Mouse (Mus musculus) liver, embryonic 16.5 days (tissue): ENCODE results near the gene Wnt9a. TPM values are rescaled to one million over a fixed set of nuclear protein-coding genes. Genes with fewer than 3 reads are reported as not detected.

Source experiments
- ATAC-seq: fragments of 200-750 bp; cut with Nextera tagmentation; 2 replicates; pipeline ENCODE4 v1.8.0; 2017; ENCODE audit warnings: low read depth, mild to moderate bottlenecking, moderate number of reproducible peaks, moderate library complexity
- H3K27ac ChIP-seq: fragments of 300-500 bp; sonication (generic); 2 replicates; pipeline ENCODE4 v1.5.1; 2014; ENCODE audit warnings: mild to moderate bottlenecking, low read length
- H3K27me3 ChIP-seq: fragments of 300-500 bp; sonication (generic); 2 replicates; pipeline ENCODE4 v1.6.1; 2014; ENCODE audit warnings: low read depth, low read length, mixed read lengths; ENCODE audit not compliant: control insufficient read depth, insufficient read depth
- H3K36me3 ChIP-seq: fragments of 300-500 bp; sonication (generic); 2 replicates; pipeline ENCODE4 v1.6.1; 2014; ENCODE audit warnings: mild to moderate bottlenecking; ENCODE audit not compliant: control insufficient read depth, insufficient read depth
- H3K4me1 ChIP-seq: fragments of 300-500 bp; sonication (generic); 2 replicates; pipeline ENCODE4 v1.6.1; 2014; ENCODE audit warnings: low read depth, low read length, mixed read lengths; ENCODE audit not compliant: control insufficient read depth
- H3K4me2 ChIP-seq: fragments of 300-500 bp; sonication (generic); 2 replicates; pipeline ENCODE4 v1.6.1; 2014; ENCODE audit warnings: low read depth, low read length, mixed read lengths
- H3K4me3 ChIP-seq: fragments of 300-500 bp; sonication (generic); 2 replicates; pipeline ENCODE4 v1.5.1; 2014; ENCODE audit warnings: low read depth, mild to moderate bottlenecking, low read length
- H3K9ac ChIP-seq: fragments of 300-500 bp; sonication (generic); 2 replicates; pipeline ENCODE4 v1.6.1; 2014; ENCODE audit warnings: low read depth, low read length
- H3K9me3 ChIP-seq: fragments of 300-500 bp; sonication (generic); replicated peaks from 2 replicates; pipeline ENCODE4 v1.6.1; 2016; ENCODE audit warnings: low read length; ENCODE audit not compliant: control insufficient read depth
- WGBS: fragments of 180-500 bp; shearing (Covaris S2); extraction: QIAGEN DNeasy Blood & Tissue Kit; methylation state at CpG from one replicate; pipeline ENCODE4 v1.1.7; 2014; ENCODE audit not compliant: insufficient replicate concordance; 5-methylcytosine and 5-hydroxymethylcytosine counted together
- polyA plus RNA-seq: library from polyadenylated mRNA; unstranded; fragments of >200 nt; fragmentation: Nextera tagmentation; extraction: Ambion mirVana; gene quantifications from 2 replicates; pipeline ENCODE4 v1.2.1, GENCODE M21; 2015

The Wnt9a gene
- polyA plus RNA-seq, 1 experiment from 2014 or later: 0.32 TPM

DNA sequence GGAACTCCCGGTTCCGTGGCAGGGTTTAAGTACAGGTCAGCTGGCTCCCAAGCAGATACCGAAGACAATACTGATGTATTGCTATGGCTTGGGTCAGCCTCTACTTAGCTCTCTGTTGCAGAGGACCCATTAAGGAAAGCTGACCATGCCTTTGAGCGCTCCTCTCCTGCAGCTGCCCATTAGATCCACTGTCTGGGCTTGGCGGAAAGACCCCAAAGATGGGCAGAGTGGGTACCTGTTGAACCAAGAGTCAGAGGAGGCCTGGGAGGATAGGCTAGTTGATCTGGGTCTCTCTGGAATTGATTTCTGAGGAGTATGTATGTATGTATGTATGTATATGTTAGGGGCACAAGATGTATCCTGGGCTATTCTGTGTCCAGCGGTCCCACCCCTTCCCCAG, 1.9 kb downstream of the Wnt9a start:
- H3K9ac ChIP-seq: no peak overlapping the region
- H3K27ac ChIP-seq: no peak overlapping the region
- no peak for ATAC-seq
- H3K4me1 ChIP-seq: no peaks in the 10 kb centered on the region; the same call in none of the 2 replicates
- H3K4me3 ChIP-seq: no peak overlapping the region
- H3K27me3 ChIP-seq: peaks cover 65% of the 10 kb centered on the region
- no peak overlapping the region for H3K4me2 ChIP-seq
- H3K9me3 ChIP-seq: no peaks in the 10 kb centered on the region
- 37% methylated on average over 6 of the region's 6 CpGs for WGBS
- no peaks in the 10 kb centered on the region for H3K36me3 ChIP-seq

DNA sequence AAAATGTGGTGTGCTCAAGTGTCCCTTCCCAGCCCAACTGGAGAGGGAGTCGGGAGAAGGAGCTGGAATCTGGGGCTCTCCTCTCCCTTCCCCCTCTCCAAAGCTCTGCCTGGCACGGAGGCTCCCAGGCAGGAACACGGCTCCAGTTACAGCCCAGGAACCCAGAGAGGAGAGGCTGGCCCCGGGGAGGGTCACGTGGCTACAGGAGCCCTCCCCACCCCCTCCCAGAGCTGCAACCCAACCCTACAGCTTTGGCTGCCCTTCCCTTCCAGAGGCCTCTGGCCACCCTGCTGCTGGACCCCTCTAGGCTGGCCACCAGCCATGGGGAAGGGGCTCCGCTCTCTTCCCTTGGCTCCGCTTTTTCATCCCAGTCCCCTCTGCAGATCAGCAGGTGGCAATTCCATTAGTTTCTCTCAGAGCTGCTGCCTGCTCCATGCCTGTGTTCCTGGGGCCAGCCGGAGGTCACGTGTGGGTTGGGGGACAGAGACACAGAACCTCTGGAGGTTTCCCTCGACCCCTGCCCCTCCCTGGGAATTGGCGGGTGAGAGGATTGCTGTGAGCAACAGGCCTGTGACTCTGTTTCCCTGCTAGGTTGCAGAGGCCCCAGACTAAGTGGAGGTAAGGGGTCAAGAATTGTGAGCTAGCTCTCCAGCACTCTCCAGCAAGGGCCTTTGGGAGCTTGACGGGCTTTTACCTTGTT, 2.5 kb downstream of the Wnt9a start:
- H3K27me3 ChIP-seq: peaks cover 63% of the 10 kb centered on the region
- no peak for ATAC-seq
- H3K36me3 ChIP-seq: no peaks in the 10 kb centered on the region
- H3K4me2 ChIP-seq: no peak overlapping the region
- H3K4me3 ChIP-seq: no peak overlapping the region
- WGBS: 23% methylated on average over 12 of the region's 12 CpGs
- H3K4me1 ChIP-seq: no peaks in the 10 kb centered on the region; the same call in none of the 2 replicates
- no peaks in the 10 kb centered on the region for H3K9me3 ChIP-seq
- no peak overlapping the region for H3K27ac ChIP-seq
- H3K9ac ChIP-seq: no peak overlapping the region

DNA sequence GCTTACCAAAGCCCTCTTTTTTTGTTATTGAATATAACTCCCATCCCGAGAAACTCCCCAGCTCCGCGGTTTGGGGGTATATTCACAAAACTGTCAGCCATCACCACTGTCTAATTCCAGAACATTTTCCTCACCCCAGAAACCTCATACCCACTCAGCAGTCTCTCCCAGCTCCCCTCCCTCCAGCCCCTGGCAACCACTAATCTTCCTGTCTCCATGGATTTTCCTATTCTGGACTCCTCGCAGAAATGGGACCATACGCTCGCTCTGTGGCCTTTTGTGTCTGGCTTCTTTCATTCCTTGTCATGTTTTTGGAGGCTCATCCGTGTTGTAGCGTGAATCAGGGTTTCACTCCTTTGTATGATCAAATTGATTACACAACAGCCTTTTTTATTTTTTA, 3.2 kb downstream of the Wnt9a start:
- Histone ChIP-seq H3K27me3 (peaks cover 56% of the 10 kb centered on the region), H3K36me3 (no peaks in the 10 kb centered on the region), H3K4me2 (no peak overlapping the region), H3K9ac (no peak overlapping the region), H3K4me1 (no peaks in the 10 kb centered on the region; the same call in none of the 2 replicates), H3K9me3 (no peaks in the 10 kb centered on the region), H3K27ac (no peak overlapping the region), H3K4me3 (no peak overlapping the region)
- ATAC-seq: no peak
- 67% methylated on average over 8 of the region's 8 CpGs for WGBS

DNA sequence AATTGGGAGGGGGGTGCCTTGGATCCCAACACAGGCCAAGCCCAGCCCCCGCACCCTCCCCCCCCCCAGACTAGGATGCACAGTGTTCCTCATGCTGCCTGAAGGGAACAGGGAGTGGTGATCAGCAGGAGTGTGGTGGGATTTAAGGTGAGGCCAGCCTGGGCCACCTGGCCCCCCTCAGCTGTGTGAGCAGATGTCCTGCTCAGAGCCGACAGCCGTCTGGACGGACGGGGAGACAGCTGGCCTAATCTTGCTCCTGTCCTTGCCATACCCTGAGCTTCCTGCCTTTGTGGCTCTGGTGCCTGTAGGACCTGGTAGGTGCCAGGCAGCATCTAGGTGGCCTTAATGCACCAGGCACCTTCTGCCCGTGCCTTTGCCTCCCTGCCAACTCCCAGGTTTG, 5.3 kb downstream of the Wnt9a start:
- 55% methylated on average over 6 of the region's 6 CpGs for WGBS

DNA sequence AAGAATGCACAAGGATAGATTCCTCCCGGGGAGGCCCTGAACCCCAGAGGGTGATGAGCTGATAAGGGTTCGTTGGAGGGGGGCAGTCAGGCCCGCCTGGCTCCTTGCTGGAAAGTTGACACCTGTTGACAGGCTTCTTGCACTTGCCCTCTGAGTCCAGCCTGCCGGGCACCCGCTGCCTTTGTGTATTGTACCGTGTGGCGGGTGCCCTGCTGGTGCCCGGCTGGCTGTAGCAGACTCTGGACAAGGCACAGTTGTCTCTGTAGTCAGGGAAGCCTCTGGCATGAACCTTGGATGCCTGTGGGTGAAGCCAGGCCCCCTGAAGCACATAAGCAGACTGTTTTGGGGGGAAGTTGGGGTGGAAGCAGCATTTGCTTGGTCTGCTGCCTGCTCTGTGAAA, 5.8 kb downstream of the Wnt9a start:
- Histone ChIP-seq H3K36me3 (no peaks in the 10 kb centered on the region), H3K4me1 (no peaks in the 10 kb centered on the region; the same call in none of the 2 replicates), H3K4me3 (no peak overlapping the region), H3K9ac (no peak overlapping the region), H3K27me3 (peaks cover 31% of the 10 kb centered on the region), H3K4me2 (no peak overlapping the region), H3K9me3 (no peaks in the 10 kb centered on the region), H3K27ac (no peak overlapping the region)
- ATAC-seq: no peak
- 40% methylated on average over 8 of the region's 8 CpGs for WGBS

More for the DNA sequence above, 5.3 kb downstream of the Wnt9a start:
- Histone ChIP-seq H3K36me3 (no peaks in the 10 kb centered on the region), H3K27ac (no peak overlapping the region), H3K9ac (no peak overlapping the region), H3K4me3 (no peak overlapping the region), H3K9me3 (no peaks in the 10 kb centered on the region), H3K4me2 (no peak overlapping the region), H3K4me1 (no peaks in the 10 kb centered on the region; the same call in none of the 2 replicates), H3K27me3 (peaks cover 35% of the 10 kb centered on the region)
- ATAC-seq: no peak

DNA sequence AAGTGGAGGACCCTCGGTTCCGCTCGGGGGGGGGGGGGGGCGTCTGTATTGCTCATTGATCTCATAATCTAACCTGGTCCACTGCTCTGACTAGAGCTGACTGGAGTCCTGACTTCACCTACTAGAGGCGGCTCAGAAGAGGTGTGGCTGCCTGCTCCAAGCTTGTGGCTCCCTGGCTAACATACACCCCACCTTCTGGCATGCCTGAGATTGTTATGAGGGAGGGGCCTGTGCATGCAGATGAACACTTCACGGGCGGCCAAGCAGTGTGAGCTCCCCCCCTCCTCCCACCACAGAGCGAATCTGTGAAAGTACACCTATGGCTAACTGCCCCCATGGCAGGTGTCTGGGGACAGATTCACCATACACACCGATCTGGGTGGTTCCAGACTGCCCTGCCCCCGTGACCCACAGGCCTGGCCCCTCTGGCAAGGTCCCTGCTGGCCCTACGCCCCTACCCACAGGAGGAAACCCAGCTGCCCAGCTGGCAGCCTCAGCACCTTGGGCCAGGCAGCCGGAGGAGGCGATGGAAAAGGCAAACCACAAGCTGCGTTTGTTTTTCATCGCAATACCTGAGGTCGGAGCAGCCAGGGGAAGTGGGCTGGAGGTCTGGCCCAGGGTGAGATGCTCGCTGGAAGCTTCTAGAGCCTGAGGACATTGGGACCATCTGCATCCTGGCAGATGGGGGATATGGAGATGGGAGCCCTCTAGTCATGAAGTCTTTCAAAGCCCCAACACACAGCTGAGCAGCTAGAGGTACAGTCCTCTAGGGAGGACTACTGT, 6.5 kb downstream of the Wnt9a start:
- Histone ChIP-seq H3K9ac (no peak overlapping the region), H3K4me3 (no peak overlapping the region), H3K36me3 (no peaks in the 10 kb centered on the region), H3K4me1 (no peaks in the 10 kb centered on the region), H3K27me3 (peaks cover 23% of the 10 kb centered on the region), H3K27ac (no peak overlapping the region), H3K4me2 (no peak overlapping the region), H3K9me3 (no peaks in the 10 kb centered on the region)
- WGBS: 44% methylated on average over 17 of the region's 17 CpGs
- ATAC-seq: no peak

DNA sequence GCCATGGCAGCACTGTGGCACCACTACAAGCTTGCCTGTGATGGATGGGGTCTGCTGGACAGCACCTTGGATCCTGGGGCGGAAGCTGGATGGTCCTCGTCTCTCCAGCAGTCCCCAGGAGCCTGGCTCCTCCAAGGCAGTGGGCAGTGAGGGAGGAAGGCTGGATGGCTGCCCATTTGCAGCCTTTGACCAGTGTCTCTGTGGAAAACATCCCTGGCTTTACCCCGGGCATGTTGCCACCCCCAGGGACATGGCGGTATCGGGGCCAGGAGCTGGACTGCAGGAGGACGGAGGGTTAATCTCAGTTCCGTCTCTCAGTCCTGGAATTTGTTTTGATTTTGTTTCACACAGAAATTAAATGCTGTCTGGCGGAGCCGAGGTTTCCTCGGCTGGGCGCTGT, 7.2 kb downstream of the Wnt9a start:
- Histone ChIP-seq H3K36me3 (no peaks in the 10 kb centered on the region), H3K4me1 (no peaks in the 10 kb centered on the region), H3K4me3 (no peak overlapping the region), H3K9ac (no peak overlapping the region), H3K9me3 (no peaks in the 10 kb centered on the region), H3K4me2 (no peak overlapping the region), H3K27ac (no peak overlapping the region), H3K27me3 (peaks cover 16% of the 10 kb centered on the region)
- 52% methylated on average over 11 of the region's 11 CpGs for WGBS
- no peak for ATAC-seq

DNA sequence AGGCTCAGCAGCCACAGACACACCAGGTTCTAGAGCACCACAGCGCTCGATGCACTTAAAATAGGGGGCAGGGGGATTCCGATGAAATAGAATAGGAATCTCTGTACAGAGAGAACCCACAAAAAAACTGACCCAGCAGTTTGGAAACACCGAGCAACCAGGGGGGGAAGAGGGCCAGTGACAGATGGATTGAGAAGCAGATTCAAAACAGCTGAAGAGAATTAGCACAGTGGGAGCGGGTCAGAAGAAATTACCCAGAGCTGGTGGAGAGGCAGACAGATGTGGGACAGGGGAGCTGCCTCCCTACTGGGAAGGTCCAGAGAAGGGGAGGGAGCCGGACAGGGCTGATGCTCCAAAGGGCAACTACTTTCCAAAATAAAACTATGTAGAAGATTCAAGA, 9.8 kb downstream of the Wnt9a start:
- Histone ChIP-seq H3K27me3 (peaks cover 3% of the 10 kb centered on the region), H3K27ac (no peak overlapping the region), H3K9ac (no peak overlapping the region), H3K36me3 (no peaks in the 10 kb centered on the region), H3K4me1 (no peaks in the 10 kb centered on the region), H3K9me3 (no peaks in the 10 kb centered on the region), H3K4me2 (no peak overlapping the region), H3K4me3 (no peak overlapping the region)
- ATAC-seq: no peak
- 60% methylated on average over 6 of the region's 6 CpGs for WGBS

DNA sequence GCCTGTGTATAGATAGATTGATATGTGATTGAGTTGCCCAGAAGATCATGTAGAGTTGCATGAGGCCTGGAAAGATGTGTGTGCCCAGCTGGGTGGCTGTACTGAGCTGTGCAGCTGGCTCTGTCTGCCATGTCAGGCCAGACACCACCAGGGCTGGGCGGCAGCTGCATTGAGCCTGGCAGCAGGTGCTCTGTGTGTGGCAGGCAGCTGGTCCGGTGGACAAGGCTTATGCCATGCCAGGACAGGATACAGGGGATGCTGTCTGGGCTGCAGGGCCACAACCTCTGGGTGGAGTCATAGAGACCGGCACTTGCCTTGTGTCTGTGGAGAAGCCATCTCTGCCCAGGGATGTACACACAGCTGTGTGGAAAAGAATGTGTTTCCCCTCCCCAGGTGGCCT, 16.3 kb downstream of the Wnt9a start:
- Histone ChIP-seq H3K9ac (no peak overlapping the region), H3K4me2 (no peak overlapping the region), H3K4me3 (no peak overlapping the region), H3K9me3 (no peaks in the 10 kb centered on the region), H3K36me3 (no peaks in the 10 kb centered on the region), H3K27ac (no peak overlapping the region), H3K27me3 (no peaks in the 10 kb centered on the region), H3K4me1 (no peaks in the 10 kb centered on the region)
- no peak for ATAC-seq
- WGBS: 47% methylated on average over 3 of the region's 3 CpGs
